Mouse (Mus musculus) cerebellum, adult 9-10 months (tissue): Measurements from ENCODE around the gene Engase.

Experiments used
- DNase-seq: peaks from one replicate; pipeline ENCODE4 v3.0.0; 2022

Engase gene

GRCm38 (mm10) chr11:118488907-118489270 lies 12.3 kb downstream of the Engase start:
- DNase-seq, result no peak

GRCm38 (mm10) chr11:118490566-118491218 lies 14.1 kb downstream of the Engase start:
- no peak for DNase-seq

DNA sequence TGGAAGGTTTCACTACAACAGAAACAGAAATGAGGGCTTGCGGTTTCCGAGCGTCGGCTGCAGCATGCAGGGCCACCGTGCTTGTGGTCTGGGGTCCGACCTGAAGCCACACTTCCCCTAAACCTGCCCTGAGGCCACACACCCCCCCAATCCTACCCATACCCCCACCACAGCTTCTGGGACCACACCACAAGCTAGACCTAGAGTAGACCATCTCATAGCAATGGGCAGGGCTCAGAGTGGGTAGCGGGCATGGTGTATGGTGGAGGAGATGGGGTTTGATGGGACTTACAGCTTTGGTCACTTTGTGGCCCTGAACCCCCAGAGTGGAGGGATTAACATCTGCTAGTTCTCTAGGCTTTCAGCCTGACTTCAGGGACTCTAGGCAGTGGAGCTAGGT lies 14.6 kb downstream of the Engase start:
- no peak for DNase-seq

- no peak for DNase-seq
Measured at GRCm38 (mm10) chr11:118493458-118493857, 16.8 kb downstream of the Engase start.

- no peak for DNase-seq
Measured at GRCm38 (mm10) chr11:118494001-118494737, 17.5 kb downstream of the Engase start.

DNA sequence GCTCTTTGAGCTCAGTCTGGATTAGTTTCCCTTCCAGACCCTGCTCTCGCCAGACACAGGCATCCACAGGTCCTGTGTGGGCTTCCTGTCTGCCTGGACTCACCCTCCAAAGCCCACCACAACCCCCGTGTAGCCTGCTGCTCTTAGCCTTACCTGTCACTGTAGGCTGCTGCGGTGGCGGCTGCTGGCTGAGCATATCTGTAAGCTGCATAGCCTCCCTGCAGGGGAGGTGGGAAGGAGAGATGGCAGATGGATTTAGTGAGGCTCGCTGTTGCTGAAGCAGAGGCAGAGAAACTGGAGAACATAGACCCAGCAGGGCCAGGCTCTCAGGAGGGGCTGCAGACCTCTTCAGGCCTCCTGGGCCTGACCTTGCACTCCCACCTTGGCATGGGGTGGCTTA lies 18.4 kb downstream of the Engase start:
- no peak for DNase-seq

DNA sequence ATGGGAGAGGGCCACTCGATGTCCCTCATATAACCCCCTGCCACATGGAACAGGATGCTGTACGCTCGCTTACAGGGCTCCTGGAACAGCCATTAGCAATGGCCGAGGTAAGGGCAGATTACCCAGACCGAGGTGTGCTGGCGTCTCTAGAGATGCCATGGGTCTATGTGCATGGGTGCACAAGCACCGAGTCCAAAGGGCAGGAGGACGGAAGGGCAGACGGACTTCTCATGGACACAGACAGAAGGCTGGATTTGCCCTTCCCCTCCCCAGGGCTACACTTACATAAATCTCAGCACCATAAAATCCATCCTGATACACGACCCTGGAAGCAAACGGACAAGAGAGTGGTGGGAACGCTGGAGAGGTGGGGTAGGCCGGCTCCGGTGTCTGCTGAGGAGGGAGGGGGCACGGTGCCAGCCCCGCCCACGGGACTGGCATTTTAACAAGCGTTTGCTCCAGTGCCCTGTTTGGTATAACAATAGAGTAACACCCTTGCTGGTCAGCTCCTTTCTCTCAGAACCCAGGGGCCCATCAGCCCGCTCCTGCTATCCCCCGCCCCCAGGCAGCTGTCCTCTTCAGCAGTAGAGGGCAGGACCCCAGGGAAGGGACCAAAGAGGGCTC lies 19.5 kb downstream of the Engase start:
- no peak for DNase-seq

- no peak for DNase-seq
Measured at GRCm38 (mm10) chr11:118502990-118503389, 26.4 kb downstream of the Engase start.

GRCm38 (mm10) chr11:118503418-118504179 lies 27.0 kb downstream of the Engase start:
- DNase-seq, result no peak

GRCm38 (mm10) chr11:118504180-118504454 lies 27.5 kb downstream of the Engase start:
- no peak for DNase-seq

DNA sequence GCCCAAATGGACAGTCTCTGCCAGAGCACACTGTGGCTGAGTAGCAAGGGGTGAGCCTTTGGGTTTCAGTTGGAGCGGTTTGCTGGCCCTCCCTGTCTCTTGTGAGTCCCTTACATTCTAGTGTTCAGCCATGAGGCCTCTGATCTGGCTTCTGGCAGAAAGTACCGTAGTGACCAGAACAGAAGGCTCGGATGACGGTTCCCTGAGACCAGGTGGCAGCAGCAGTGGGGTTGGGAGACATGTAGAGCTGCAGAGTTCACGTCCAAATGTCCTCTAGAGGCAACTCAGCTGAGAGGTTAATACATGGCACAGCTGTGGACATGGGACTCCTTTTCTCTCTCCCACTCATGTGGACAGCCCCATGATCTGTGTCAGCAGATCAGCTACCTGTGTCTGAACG lies 30.5 kb downstream of the Engase start:
- DNase-seq, result peak; percentile 73

GRCm38 (mm10) chr11:118507904-118508303 lies 31.3 kb downstream of the Engase start:
- peak; percentile 92 for DNase-seq

- no peak for DNase-seq
Measured at GRCm38 (mm10) chr11:118508341-118508740, 31.7 kb downstream of the Engase start.

DNA sequence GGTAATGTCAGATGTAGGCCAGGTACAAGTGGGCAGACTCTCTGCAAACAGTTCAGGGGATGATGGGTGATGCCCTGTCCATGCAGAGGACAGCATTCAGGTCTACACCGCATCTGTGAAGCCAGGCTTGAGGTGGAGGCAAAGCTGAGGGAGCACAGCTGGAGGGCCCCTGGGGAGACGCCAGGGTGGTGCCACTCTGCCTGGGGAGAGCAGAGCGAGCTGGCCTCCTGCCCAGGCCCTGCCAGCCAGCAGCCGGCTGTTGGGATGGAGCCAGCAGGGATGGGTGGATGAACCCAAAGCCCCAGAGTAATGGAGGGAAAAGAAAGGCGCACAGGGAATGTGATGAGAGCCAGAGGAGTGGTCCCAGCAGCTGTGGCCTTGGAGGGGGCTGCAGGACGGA lies 35.2 kb downstream of the Engase start:
- DNase-seq, result no peak

DNA sequence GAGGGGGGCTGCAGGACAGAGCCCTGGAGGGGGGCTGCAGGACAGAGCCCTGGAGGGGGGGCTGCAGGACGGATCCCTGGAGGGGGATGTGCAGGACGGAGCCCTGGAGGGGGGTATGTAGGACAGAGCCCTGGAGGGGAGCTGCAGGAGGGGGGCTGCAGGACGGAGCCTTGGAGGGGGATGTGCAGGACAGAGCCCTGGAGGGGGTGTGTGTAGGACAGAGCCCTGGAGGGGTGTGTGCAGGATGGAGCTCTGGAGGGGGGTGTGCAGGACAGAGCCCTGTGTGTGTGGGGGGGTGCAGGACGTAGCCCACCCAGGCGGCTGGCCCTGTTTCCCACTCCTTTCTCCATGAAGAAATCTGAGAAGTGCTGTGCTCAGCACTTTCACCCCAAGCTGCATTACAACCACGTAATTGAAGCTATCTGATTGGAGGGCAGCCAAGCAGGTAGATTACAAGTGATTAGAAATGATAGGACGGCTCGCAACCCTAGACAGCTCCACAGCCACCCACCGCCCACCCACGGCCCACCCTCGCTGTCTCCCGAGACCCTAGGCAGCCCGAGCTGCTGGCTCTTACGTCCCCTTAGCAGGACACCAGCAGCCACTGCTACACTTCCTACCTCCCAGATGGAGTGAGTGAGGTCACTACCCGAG lies 35.8 kb downstream of the Engase start:
- DNase-seq, result no peak

DNA sequence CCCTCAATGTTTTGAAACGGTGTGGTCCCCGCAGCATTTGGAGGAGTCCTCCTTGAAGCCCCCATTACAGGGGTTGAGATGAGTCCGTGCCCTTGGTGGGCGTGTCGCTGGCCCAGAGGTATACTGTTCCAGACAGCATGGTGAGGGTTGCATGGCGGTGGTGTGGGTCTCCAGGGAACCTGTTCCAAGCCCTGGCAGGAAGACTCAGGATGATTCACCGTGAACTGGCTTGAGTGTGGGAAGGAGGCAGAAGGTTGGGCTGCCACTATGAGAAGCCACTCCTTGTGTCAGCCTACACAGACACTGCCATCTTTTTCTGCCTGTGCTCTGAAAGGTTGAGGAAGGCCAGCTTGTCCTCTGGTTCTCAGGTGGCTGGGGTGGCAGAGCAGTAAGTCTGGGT lies 41.3 kb downstream of the Engase start:
- no peak for DNase-seq

DNA sequence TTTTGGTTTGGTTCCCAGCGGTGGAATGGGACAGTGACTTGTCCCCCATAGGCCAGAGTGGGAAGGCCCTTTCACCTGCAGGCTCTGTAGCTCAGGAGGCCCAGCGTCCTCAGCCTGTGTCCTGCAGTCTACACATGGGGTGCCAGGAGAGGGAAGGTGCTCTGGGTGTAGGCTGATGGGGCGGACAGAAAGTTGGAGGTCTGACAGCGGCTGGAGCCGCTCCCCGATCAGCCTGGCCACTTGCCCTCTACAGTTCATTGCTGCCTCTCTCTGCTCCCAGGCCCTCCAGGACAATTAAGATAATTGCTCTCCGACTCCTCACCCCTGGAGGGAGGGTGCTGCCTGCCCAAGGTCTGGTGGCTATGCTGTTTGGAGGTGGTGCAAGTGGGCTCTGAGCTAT lies 42.1 kb downstream of the Engase start:
- no peak for DNase-seq

DNA sequence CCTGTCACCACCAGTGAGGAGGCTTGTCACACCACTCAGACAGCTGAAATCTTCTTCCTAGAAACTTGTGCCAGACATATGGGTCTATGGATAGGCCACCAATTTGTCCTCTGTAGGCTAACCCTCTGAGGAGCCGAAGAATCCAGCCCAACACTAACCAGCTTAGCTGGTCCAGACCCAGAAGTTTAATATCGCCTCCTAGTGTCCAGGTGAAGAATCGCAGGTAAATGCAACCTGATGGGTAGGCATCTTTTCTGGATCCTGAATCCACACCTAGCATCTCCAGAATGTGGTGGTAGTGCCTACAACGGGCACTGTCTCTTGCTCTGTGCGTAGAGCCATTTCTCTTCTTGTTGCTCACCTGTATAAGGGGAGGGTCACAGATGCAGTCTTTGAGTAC lies 43.6 kb downstream of the Engase start:
- no peak for DNase-seq

- no peak for DNase-seq
Measured at GRCm38 (mm10) chr11:118520932-118521331, 44.3 kb downstream of the Engase start.

DNA sequence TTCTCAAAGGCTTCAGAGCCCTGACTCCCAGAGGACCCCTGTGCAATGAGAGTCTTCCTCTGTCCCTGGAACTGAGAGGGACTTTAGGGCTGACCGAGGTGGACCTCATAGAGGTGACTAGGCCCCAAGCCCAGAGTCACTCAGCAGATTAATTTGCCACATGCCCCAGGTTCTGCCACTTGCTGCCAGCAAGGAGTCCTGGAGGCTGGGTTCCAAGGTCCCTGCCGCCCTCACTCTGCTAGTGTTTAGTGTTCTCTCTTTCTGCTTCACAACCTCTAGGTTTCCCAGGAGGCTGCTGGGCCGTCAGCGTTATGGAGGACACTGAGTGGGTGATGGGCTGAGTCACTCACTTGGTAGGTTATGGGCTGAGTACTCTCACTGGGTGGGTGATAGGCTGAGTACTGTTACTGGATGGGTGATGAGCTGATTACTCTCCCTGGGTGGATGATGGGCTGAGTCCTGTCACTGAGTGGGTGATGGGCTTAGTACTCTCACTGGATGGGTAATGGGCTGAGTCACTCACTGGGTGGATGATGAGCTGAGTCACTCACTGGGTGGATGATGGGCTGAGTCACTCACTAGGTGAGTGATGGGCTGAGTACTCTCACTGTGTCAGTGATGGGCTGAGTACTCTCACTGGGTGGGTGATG lies 47.0 kb downstream of the Engase start:
- DNase-seq, result peak; percentile 72

GRCm38 (mm10) chr11:118525059-118525458 lies 48.4 kb downstream of the Engase start:
- no peak for DNase-seq

DNA sequence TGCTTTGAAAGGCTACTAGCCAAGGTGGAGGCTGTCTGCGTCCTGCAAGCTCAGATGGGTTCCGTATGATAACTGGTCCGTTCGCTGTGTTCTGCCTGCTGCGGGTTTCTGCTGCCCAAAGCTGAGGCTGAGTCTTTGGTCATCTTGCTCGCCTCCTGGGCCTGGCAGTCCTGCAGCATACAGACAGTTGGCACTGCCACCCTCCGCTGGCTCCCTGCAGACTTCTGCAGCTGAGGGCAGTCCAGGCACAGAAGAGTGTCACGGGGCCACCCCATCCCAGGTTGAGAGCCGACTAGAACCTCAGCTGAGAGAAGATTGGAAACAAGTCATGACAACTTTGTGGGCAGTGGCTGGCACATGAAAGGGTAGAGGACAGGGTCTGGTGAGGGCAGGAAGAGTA lies 52.1 kb downstream of the Engase start:
- peak; percentile 64 for DNase-seq

GRCm38 (mm10) chr11:118530313-118530712 lies 53.7 kb downstream of the Engase start:
- DNase-seq, result no peak
